Mouse (Mus musculus) lung, postnatal 0 days (tissue): Measurements from ENCODE around the gene Smg6.

ENCODE experiments used
- CTCF ChIP-seq: IDR thresholded peaks from 2 replicates; pipeline ENCODE4 v1.5.1; 2016; ENCODE audit warnings: antibody characterized with exemption, mild to moderate bottlenecking
- EP300 ChIP-seq: IDR thresholded peaks from 2 replicates; pipeline ENCODE4 v1.6.1; 2016; ENCODE audit warnings: antibody characterized with exemption, mild to moderate bottlenecking, control low read depth

DNA sequence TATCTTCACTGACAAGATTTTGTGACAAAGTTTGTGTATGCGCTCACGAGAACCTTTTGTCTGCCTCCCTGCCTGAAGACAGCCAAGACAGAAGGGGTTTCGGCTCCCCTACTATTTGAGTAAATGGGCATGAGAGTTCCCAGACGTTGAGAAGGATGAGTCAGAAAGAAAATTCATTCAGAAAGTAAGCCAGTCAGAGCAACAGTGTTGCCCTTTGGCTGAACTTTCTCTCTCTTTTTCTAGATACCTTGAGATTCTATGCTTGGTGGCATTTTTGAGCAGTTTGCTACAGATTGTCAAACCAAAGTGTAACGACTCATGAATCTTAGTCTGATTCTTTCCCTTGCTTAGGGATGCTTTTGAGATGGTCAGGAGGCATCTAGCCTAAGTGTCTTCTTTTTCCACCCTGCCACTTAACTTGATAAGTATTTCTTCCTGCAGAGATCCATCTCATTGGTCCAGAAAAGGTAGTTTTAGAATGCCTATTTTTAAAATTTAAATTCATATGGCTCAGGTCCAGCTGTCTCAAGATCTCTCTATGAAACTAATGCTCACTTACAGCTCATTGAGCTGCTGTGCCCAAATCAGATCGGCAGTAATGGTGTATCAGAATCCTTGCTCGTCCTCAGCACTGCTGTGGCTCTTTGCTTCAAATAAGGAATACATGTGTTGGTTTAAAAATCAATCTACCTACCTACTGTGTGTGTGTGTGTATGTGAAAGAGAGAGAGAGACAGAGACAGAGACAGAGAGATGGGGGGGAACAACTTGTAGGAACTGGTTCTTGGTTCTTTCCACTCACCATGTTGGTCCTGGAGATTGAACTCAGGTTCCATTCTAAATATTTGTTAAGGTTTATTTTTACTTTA, 47.9 kb downstream of the Smg6 start:
- TF ChIP-seq CTCF, result no peak
- no peak for TF ChIP-seq EP300
